Mouse (Mus musculus) midbrain, embryonic 11.5 days (tissue): ENCODE data around the gene Xpo5. TPM values are rescaled to one million over a fixed set of nuclear protein-coding genes. Genes with fewer than 3 reads are reported as not detected.

Source experiments
- ATAC-seq: fragments of 200-750 bp; cut with Nextera tagmentation; 2 replicates; pipeline ENCODE4 v1.8.0; 2017; ENCODE audit warnings: moderate TSS enrichment, moderate library complexity; ENCODE audit not compliant: low FRiP score
- DNase-seq: peaks from one replicate; pipeline ENCODE4 v3.0.0; 2015; ENCODE audit warnings: low spot score; ENCODE audit errors: missing footprints
- H3K27ac ChIP-seq: fragments of 300-500 bp; sonication (generic); 2 replicates; pipeline ENCODE4 v1.5.1; 2014; ENCODE audit warnings: low read depth, low read length
- H3K27me3 ChIP-seq: fragments of 300-500 bp; sonication (generic); 2 replicates; pipeline ENCODE4 v1.6.1; 2014; ENCODE audit warnings: mild to moderate bottlenecking, low read length, moderate library complexity, mixed read lengths; ENCODE audit not compliant: control insufficient read depth, insufficient read depth
- H3K36me3 ChIP-seq: fragments of 300-500 bp; sonication (generic); 2 replicates; pipeline ENCODE4 v1.6.1; 2014; ENCODE audit warnings: mild to moderate bottlenecking, low read length, moderate library complexity, mixed read lengths; ENCODE audit not compliant: control insufficient read depth, insufficient read depth
- H3K4me1 ChIP-seq: fragments of 300-500 bp; sonication (generic); 2 replicates; pipeline ENCODE4 v1.6.1; 2014; ENCODE audit warnings: low read length; ENCODE audit not compliant: control insufficient read depth, insufficient read depth
- H3K4me2 ChIP-seq: fragments of 300-500 bp; sonication (generic); 2 replicates; pipeline ENCODE4 v1.6.1; 2014; ENCODE audit warnings: mild to moderate bottlenecking, moderate library complexity
- H3K4me3 ChIP-seq: fragments of 300-500 bp; sonication (generic); 2 replicates; pipeline ENCODE4 v1.5.1; 2014; ENCODE audit warnings: low read depth, low read length
- H3K9ac ChIP-seq: fragments of 300-500 bp; sonication (generic); 2 replicates; pipeline ENCODE4 v1.6.1; 2014; ENCODE audit warnings: low read length
- H3K9me3 ChIP-seq: fragments of 300-500 bp; sonication (generic); 2 replicates; pipeline ENCODE4 v1.6.1; 2016; ENCODE audit warnings: low read length; ENCODE audit not compliant: control insufficient read depth
- WGBS: fragments of 180-500 bp; shearing (Covaris S2); extraction: QIAGEN DNeasy Blood & Tissue Kit; methylation state at CpG from one replicate; pipeline ENCODE4 v1.1.7; 2014; 5-methylcytosine and 5-hydroxymethylcytosine counted together
- polyA plus RNA-seq: library from polyadenylated mRNA; unstranded; fragments of >200 nt; fragmentation: Nextera tagmentation; extraction: Ambion mirVana; gene quantifications from 2 replicates; pipeline ENCODE4 v1.2.1, GENCODE M21; 2014

The Xpo5 gene
- polyA plus RNA-seq, 1 experiment from 2014 or later = 73.3 TPM

DNA sequence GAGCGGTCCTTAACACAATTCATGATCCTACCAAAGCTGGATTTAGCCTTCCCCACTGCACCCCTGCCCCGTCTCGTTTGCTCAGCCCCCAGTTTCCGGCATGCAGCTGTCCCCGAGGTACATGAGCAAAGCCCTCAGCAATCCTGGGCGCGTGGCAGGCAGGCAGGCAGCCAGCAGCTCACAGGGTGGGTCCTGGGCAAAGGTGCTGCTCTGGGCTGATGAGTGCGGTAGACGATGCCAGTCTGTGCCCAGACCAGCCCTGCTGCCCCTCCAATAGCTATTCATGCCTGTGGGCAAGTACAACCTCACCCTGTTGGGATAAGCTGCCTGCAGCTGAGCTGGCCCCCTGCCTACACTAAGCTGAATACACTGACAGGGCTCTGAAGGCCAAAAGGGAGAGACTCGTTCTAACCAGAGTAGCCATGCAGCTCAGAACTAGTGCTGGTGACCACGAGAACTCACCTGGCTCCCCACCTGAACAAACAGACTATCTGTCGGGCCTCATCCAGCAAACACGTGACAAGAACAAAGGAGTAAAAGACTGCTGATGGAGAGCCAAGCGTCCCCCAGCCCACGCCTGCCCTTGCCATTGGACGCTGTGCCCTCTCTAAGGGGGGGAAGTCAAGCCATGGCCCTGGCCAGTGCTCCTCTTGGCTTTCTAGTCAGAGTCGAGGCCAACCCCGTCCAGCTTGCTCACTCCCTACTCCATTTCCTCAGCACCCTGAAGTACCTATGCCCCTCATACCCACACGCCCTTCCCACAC lies 67.4 kb downstream of the Xpo5 start:
- no peaks in the 10 kb centered on the region for H3K27me3 ChIP-seq
- H3K27ac ChIP-seq = no peak overlapping the region
- no peak for ATAC-seq
- H3K9me3 ChIP-seq = no peaks in the 10 kb centered on the region
- no peak overlapping the region for H3K4me3 ChIP-seq
- DNase-seq = no peak
- H3K9ac ChIP-seq = no peak overlapping the region
- WGBS = 91% methylated on average over 19 of the region's 19 CpGs
- no peaks in the 10 kb centered on the region for H3K4me1 ChIP-seq
- H3K36me3 ChIP-seq = peaks cover 7% of the 10 kb centered on the region
- no peak overlapping the region for H3K4me2 ChIP-seq

DNA sequence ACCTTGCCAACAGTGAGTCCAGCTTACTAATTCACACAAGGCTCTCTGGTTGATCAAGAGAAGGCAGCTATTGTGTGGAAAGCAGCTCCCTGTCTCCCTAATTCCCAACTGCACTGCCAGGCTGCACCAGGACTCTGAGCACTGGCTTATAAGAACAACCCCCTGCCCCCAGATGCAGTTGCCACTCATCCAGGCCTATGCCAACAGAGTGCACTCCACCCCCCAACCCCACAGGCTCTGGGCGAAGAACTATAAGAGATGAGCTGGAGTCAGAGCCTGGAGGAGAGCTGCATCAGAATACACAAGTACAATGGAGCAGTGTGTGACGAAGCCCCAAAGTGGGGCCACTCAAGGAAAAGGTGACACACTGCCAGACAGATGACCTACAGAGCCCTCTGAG lies 69.5 kb downstream of the Xpo5 start:
- H3K36me3 ChIP-seq = peaks cover 7% of the 10 kb centered on the region

DNA sequence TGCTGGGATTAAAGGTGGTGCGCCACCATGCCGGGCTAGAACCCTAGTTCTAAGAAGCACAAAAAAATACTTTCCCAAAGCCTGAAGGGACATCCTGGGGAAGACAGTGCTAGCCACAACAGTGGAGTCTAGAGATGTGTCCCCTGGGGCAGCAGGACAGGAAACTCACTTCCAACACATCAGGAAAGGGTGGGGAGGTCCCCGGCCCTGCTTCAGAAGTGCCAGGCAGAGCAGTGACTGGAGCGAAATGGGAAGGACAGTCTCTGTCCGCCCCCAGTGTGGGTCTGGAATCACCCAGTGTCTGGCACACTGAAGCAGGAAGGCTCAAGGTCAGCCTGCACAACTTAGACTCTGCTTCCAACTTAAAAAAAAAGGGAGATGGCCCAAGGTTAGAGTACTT lies 70.1 kb downstream of the Xpo5 start:
- DNase-seq (no peak), ATAC-seq (no peak)
- Histone ChIP-seq H3K36me3 (peaks cover 12% of the 10 kb centered on the region), H3K4me3 (no peak overlapping the region), H3K9ac (no peak overlapping the region), H3K4me2 (no peak overlapping the region), H3K9me3 (no peaks in the 10 kb centered on the region), H3K4me1 (no peaks in the 10 kb centered on the region), H3K27me3 (no peaks in the 10 kb centered on the region), H3K27ac (no peak overlapping the region)
- WGBS = 93% methylated on average over 5 of the region's 5 CpGs

More for the DNA sequence above, 69.5 kb downstream of the Xpo5 start:
- no peak overlapping the region for H3K4me2 ChIP-seq
- no peak overlapping the region for H3K9ac ChIP-seq
- H3K27ac ChIP-seq = no peak overlapping the region
- H3K9me3 ChIP-seq = no peaks in the 10 kb centered on the region
- no peak overlapping the region for H3K4me3 ChIP-seq
- 94% methylated on average over 2 of the region's 2 CpGs for WGBS
- DNase-seq = no peak
- H3K4me1 ChIP-seq = no peaks in the 10 kb centered on the region
- H3K27me3 ChIP-seq = no peaks in the 10 kb centered on the region
- no peak for ATAC-seq

DNA sequence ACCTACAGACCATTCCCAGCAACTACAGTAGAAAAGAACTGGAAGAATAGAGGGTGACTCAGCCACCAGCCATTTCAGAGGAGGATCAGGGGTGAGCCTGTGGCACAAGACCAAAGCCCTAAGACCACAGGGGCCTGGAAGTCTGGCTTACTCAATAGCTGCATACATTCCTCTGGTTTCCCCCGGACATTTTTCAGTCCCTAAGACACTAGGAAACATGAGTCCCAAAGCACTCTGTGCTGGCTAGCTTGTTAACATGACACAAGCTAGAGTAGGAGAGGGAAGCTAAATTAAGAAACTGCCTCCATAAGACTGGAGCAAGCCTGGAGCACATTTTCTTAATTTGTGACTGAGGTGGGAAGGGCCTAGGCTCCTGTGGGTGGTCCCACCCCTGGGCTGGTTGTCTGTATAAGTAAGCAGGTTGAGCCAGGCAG lies 71.2 kb downstream of the Xpo5 start:
- Histone ChIP-seq H3K9ac (no peak overlapping the region), H3K4me3 (no peak overlapping the region), H3K9me3 (no peaks in the 10 kb centered on the region), H3K4me1 (no peaks in the 10 kb centered on the region), H3K27me3 (no peaks in the 10 kb centered on the region), H3K27ac (no peak overlapping the region), H3K36me3 (peaks cover 16% of the 10 kb centered on the region), H3K4me2 (no peak overlapping the region)
- ATAC-seq (no peak), DNase-seq (no peak)
- WGBS = 76% methylated on average over 1 of the region's 1 CpGs

DNA sequence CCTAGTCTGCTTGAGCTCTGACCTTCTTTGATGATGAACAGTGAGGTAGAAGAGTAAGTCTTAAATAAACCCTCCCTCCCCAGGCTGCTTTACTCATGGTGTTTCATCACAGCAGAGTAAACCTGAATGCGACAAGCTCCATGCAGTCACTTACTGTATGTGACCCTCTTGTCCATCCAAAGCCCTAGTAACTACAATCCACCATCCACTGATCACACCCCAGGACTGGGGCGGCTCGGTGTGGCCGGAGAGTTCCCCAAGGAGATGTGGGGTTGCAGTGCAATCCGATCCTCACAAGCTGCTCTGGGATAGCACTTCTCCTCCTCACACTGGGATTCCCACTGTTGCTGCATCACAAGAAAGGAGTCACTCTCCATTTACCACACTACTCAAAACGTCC lies 71.9 kb downstream of the Xpo5 start:
- no peak for ATAC-seq
- H3K4me3 ChIP-seq = no peak overlapping the region
- no peaks in the 10 kb centered on the region for H3K9me3 ChIP-seq
- H3K27me3 ChIP-seq = no peaks in the 10 kb centered on the region
- H3K4me1 ChIP-seq = no peaks in the 10 kb centered on the region
- no peak overlapping the region for H3K9ac ChIP-seq
- DNase-seq = no peak
- no peak overlapping the region for H3K4me2 ChIP-seq
- WGBS = 78% methylated on average over 6 of the region's 6 CpGs
- no peak overlapping the region for H3K27ac ChIP-seq
- H3K36me3 ChIP-seq = peaks cover 15% of the 10 kb centered on the region

DNA sequence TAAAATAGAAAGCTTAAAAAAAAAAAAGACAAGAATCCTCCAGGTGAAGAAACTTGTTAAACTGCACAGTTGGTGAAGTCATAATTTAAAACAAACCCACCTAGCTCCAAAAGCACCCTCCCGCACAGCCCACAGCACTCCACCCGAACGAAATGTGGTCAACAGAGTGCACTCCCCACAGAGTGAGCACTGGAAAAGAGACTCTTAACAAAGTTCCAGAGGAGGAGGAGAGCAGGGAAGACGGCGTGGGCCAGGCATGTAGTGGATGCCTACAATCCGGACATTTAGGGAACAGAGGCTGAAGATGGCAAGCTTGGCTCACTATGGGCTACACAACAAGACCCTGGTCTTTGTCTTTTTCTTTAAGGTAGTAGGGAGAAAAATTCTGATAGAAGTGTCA lies 72.5 kb downstream of the Xpo5 start:
- WGBS = 84% methylated on average over 6 of the region's 6 CpGs
- no peak overlapping the region for H3K9ac ChIP-seq
- ATAC-seq (no peak), DNase-seq (no peak)
- no peak overlapping the region for H3K4me2 ChIP-seq
- H3K27me3 ChIP-seq = no peaks in the 10 kb centered on the region
- no peak overlapping the region for H3K4me3 ChIP-seq
- no peaks in the 10 kb centered on the region for H3K4me1 ChIP-seq
- H3K36me3 ChIP-seq = peaks cover 14% of the 10 kb centered on the region
- no peak overlapping the region for H3K27ac ChIP-seq
- no peaks in the 10 kb centered on the region for H3K9me3 ChIP-seq

DNA sequence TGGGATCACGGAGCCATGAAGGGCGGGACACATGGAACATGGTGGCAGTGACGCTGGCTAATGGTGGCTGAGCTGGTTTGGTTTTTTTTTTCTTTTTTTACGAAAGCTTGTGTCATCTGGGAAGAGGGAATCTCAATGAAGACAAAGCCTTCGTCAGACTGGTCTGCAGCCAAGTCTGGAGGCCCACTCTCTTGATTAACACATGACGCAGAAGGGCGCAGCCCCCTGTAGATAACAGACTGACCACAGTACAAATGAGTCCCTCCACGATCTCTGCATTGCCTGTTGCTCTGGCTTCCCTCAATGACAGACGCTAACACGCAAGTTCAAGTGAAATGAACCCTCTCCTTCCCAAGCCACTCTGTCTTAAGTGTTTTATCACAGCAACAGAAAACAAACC lies 72.9 kb downstream of the Xpo5 start:
- no peak for DNase-seq
- no peak for ATAC-seq
- Histone ChIP-seq H3K9me3 (no peaks in the 10 kb centered on the region), H3K4me1 (no peaks in the 10 kb centered on the region), H3K4me2 (no peak overlapping the region), H3K27ac (no peak overlapping the region), H3K27me3 (no peaks in the 10 kb centered on the region), H3K9ac (no peak overlapping the region), H3K4me3 (no peak overlapping the region), H3K36me3 (peaks cover 14% of the 10 kb centered on the region)
- 93% methylated on average over 10 of the region's 10 CpGs for WGBS

DNA sequence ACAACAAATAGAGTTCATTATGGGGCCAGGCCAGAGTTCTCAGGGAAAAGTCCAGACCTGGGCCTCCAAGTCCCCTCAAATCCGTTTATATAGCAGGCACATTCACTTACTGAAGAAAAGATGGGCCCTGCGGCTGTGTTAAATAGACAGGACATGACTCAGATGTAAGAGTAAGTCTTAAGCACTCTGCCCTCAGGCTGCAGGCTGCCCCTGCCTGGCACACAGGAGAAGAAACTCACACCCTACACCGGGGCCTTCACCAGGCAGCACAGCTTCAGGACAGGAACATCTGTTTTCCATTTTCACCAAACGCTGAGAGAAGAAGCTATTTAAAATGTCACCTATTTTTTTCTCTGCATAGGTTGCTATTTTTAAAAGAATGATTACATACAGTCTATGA lies 75.0 kb downstream of the Xpo5 start:
- no peak overlapping the region for H3K9ac ChIP-seq
- no peak overlapping the region for H3K4me3 ChIP-seq
- 78% methylated on average over 4 of the region's 4 CpGs for WGBS
- H3K36me3 ChIP-seq = peaks cover 9% of the 10 kb centered on the region; the same call in 1 of the 2 replicates
- H3K27me3 ChIP-seq = no peaks in the 10 kb centered on the region
- peaks cover 8% of the 10 kb centered on the region; the same call in 1 of the 2 replicates for H3K4me1 ChIP-seq
- no peak overlapping the region for H3K27ac ChIP-seq
- H3K9me3 ChIP-seq = no peaks in the 10 kb centered on the region
- DNase-seq (no peak), ATAC-seq (no peak)
- H3K4me2 ChIP-seq = no peak overlapping the region

DNA sequence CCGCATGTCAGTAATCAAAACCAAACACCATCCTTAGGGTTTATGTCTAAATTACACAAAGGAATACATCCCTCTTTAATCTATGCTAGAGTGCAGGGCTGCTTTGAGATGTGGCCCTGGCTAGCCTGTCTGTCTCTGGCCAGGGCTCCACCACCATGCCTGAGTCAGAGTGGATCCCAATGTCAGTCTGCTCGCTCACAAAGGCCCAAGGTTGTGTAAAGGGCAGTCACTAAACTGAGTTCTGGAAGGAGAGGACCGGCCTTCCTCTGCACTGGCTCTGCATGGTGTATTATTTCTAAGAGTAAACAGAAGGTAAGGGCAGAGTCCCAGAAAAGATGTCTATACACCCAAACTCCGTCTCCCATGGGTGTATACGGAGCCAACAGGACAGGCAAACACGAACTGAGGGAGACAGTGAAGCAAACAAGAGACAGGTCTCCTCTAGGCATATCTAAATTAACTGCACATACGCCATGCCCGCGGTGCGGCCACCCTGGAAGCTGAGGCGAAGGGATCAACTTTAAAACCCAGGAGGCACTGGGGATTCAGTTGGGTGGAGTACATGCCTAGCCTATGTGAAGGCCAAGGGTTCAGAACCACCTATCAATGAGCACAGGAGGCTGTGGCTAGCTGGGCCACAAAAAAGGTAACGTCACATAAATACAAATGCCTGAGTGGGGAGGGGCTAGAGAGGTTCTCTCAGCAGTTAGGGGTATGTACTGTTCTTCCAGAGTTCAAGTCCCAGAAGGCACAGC lies 75.6 kb downstream of the Xpo5 start:
- Histone ChIP-seq H3K9me3 (no peaks in the 10 kb centered on the region), H3K4me2 (no peak overlapping the region), H3K27ac (no peak overlapping the region), H3K27me3 (no peaks in the 10 kb centered on the region), H3K4me3 (no peak overlapping the region), H3K4me1 (peaks cover 10% of the 10 kb centered on the region; the same call in 1 of the 2 replicates), H3K9ac (no peak overlapping the region), H3K36me3 (peaks cover 9% of the 10 kb centered on the region; the same call in 1 of the 2 replicates)
- no peak for DNase-seq
- ATAC-seq = no peak
- 88% methylated on average over 12 of the region's 12 CpGs for WGBS
